Mouse (Mus musculus): ENCODE results near the gene Irak2. TPM values are rescaled to one million over a fixed set of nuclear protein-coding genes. Genes with fewer than 3 reads are reported as not detected.
"Not testable (repeated sequence)": the region's sequence is repeated elsewhere in the genome, so short reads cannot be mapped to it uniquely, and the experiment has no call there.

Irak2 gene
- polyA plus RNA-seq, 1 experiment from 2014 or later, result 21.2 TPM

- 44% methylated on average over 7 of the region's 7 CpGs for WGBS
- H3K27ac ChIP-seq (ENCODE audit: low read depth, low read length), result peak overlapping the region; percentile 84
- H3K27me3 ChIP-seq (replicated peaks; ENCODE audit: control insufficient read depth, insufficient read depth, low read length), result no peaks in the 10 kb centered on the region
- no peak overlapping the region for H3K4me3 ChIP-seq (ENCODE audit: low read depth, low read length)
- H3K4me1 ChIP-seq (replicated peaks; ENCODE audit: control insufficient read depth, insufficient read depth, low read length), result peaks cover 5% of the 10 kb centered on the region; the same call in 1 of the 2 replicates
- no peak for TF ChIP-seq CTCF (IDR thresholded peaks at IDR 0.05; ENCODE audit: low read depth)
- H3K9me3 ChIP-seq (ENCODE audit: control insufficient read depth), result no peaks in the 10 kb centered on the region
- H3K9ac ChIP-seq (ENCODE audit: low read depth, low read length), result no peak overlapping the region
- H3K36me3 ChIP-seq (ENCODE audit: control insufficient read depth, insufficient read depth), result peaks cover 15% of the 10 kb centered on the region
- ATAC-seq, result peak; percentile 13
- no peak overlapping the region for H3K4me2 ChIP-seq (replicated peaks; ENCODE audit: low read depth)
Observed at GRCm38 (mm10) chr6:113669821-113670220, 31.6 kb downstream of the Irak2 start.

- not testable (repeated sequence) for H3K9ac ChIP-seq (ENCODE audit: low read depth, low read length); H3K4me2 ChIP-seq (replicated peaks; ENCODE audit: low read depth); H3K27ac ChIP-seq (ENCODE audit: low read depth, low read length); H3K9me3 ChIP-seq (ENCODE audit: control insufficient read depth); H3K4me1 ChIP-seq (replicated peaks; ENCODE audit: control insufficient read depth, insufficient read depth, low read length); ATAC-seq; H3K4me3 ChIP-seq (ENCODE audit: low read depth, low read length); H3K27me3 ChIP-seq (replicated peaks; ENCODE audit: control insufficient read depth, insufficient read depth, low read length)
- peaks cover 15% of the 10 kb centered on the region; the same call in 1 of the 2 replicates for H3K36me3 ChIP-seq (ENCODE audit: control insufficient read depth, insufficient read depth)
- WGBS, result 92% methylated on average over 1 of the region's 1 CpGs
- TF ChIP-seq CTCF (IDR thresholded peaks at IDR 0.05; ENCODE audit: low read depth), result peak; percentile 35
Observed at GRCm38 (mm10) chr6:113672029-113672428, 33.8 kb downstream of the Irak2 start.

- H3K9me3 ChIP-seq (ENCODE audit: control insufficient read depth), result no peaks in the 10 kb centered on the region
- peaks cover 15% of the 10 kb centered on the region; the same call in 1 of the 2 replicates for H3K36me3 ChIP-seq (ENCODE audit: control insufficient read depth, insufficient read depth)
- H3K4me2 ChIP-seq (replicated peaks; ENCODE audit: low read depth), result no peak overlapping the region
- H3K4me3 ChIP-seq (ENCODE audit: low read depth, low read length), result no peak overlapping the region
- no peak for ATAC-seq
- H3K9ac ChIP-seq (ENCODE audit: low read depth, low read length), result no peak overlapping the region
- H3K27ac ChIP-seq (ENCODE audit: low read depth, low read length), result peak overlapping the region; percentile 22
- no peak for TF ChIP-seq CTCF (IDR thresholded peaks at IDR 0.05; ENCODE audit: low read depth)
- peaks cover 5% of the 10 kb centered on the region; the same call in 1 of the 2 replicates for H3K4me1 ChIP-seq (replicated peaks; ENCODE audit: control insufficient read depth, insufficient read depth, low read length)
- 75% methylated on average over 6 of the region's 6 CpGs for WGBS
- no peaks in the 10 kb centered on the region for H3K27me3 ChIP-seq (replicated peaks; ENCODE audit: control insufficient read depth, insufficient read depth, low read length)
Observed at GRCm38 (mm10) chr6:113672989-113673388, 34.7 kb downstream of the Irak2 start.

- no peaks in the 10 kb centered on the region; the same call in 1 of the 2 replicates for H3K4me1 ChIP-seq (replicated peaks; ENCODE audit: control insufficient read depth, insufficient read depth, low read length)
- ATAC-seq, result peak; percentile 55
- 50% methylated on average over 4 of the region's 4 CpGs for WGBS
Observed at GRCm38 (mm10) chr6:113675234-113675633, 37.0 kb downstream of the Irak2 start.

GRCm38 (mm10) chr6:113675991-113676390, 37.7 kb downstream of the Irak2 start:
- Histone ChIP-seq H3K27ac (ENCODE audit: low read depth, low read length) (peak overlapping the region; percentile 42; the same call in 1 of the 2 replicates), H3K4me2 (replicated peaks; ENCODE audit: low read depth) (no peak overlapping the region), H3K36me3 (ENCODE audit: control insufficient read depth, insufficient read depth) (peaks cover 25% of the 10 kb centered on the region; the same call in 1 of the 2 replicates), H3K4me1 (replicated peaks; ENCODE audit: control insufficient read depth, insufficient read depth, low read length) (no peaks in the 10 kb centered on the region), H3K9me3 (ENCODE audit: control insufficient read depth) (no peaks in the 10 kb centered on the region), H3K27me3 (replicated peaks; ENCODE audit: control insufficient read depth, insufficient read depth, low read length) (no peaks in the 10 kb centered on the region), H3K4me3 (ENCODE audit: low read depth, low read length) (no peak overlapping the region), H3K9ac (ENCODE audit: low read depth, low read length) (no peak overlapping the region)
- no peak for TF ChIP-seq CTCF (IDR thresholded peaks at IDR 0.05; ENCODE audit: low read depth)
- ATAC-seq, result no peak
- 91% methylated on average over 9 of the region's 9 CpGs for WGBS

More at GRCm38 (mm10) chr6:113675234-113675633, 37.0 kb downstream of the Irak2 start:
- peak overlapping the region; percentile 42; the same call in 1 of the 2 replicates for H3K27ac ChIP-seq (ENCODE audit: low read depth, low read length)
- peaks cover 20% of the 10 kb centered on the region; the same call in 1 of the 2 replicates for H3K36me3 ChIP-seq (ENCODE audit: control insufficient read depth, insufficient read depth)
- no peaks in the 10 kb centered on the region for H3K27me3 ChIP-seq (replicated peaks; ENCODE audit: control insufficient read depth, insufficient read depth, low read length)
- TF ChIP-seq CTCF (IDR thresholded peaks at IDR 0.05; ENCODE audit: low read depth), result no peak
- H3K4me3 ChIP-seq (ENCODE audit: low read depth, low read length), result no peak overlapping the region
- H3K4me2 ChIP-seq (replicated peaks; ENCODE audit: low read depth), result no peak overlapping the region
- H3K9me3 ChIP-seq (ENCODE audit: control insufficient read depth), result no peaks in the 10 kb centered on the region
- no peak overlapping the region for H3K9ac ChIP-seq (ENCODE audit: low read depth, low read length)

- H3K9me3 ChIP-seq (ENCODE audit: control insufficient read depth), result no peaks in the 10 kb centered on the region
- H3K4me1 ChIP-seq (replicated peaks; ENCODE audit: control insufficient read depth, insufficient read depth, low read length), result no peaks in the 10 kb centered on the region
- H3K4me3 ChIP-seq (ENCODE audit: low read depth, low read length), result no peak overlapping the region
- no peaks in the 10 kb centered on the region for H3K27me3 ChIP-seq (replicated peaks; ENCODE audit: control insufficient read depth, insufficient read depth, low read length)
- no peak overlapping the region for H3K27ac ChIP-seq (ENCODE audit: low read depth, low read length)
- no peak overlapping the region for H3K9ac ChIP-seq (ENCODE audit: low read depth, low read length)
- WGBS, result 53% methylated on average over 14 of the region's 14 CpGs
- ATAC-seq, result peak; percentile 17; the same call in 1 of the 2 replicates
- H3K4me2 ChIP-seq (replicated peaks; ENCODE audit: low read depth), result no peak overlapping the region
- H3K36me3 ChIP-seq (ENCODE audit: control insufficient read depth, insufficient read depth), result peaks cover 25% of the 10 kb centered on the region; the same call in 1 of the 2 replicates
- no peak for TF ChIP-seq CTCF (IDR thresholded peaks at IDR 0.05; ENCODE audit: low read depth)
Observed at GRCm38 (mm10) chr6:113677070-113677734, 38.9 kb downstream of the Irak2 start.

All from intestine, postnatal 0 days (tissue).